Mouse (Mus musculus) C2C12 (cell line): ENCODE results near the gene Tmigd1. TPM values are rescaled to one million over a fixed set of nuclear protein-coding genes. Genes with fewer than 3 reads are reported as not detected.
A peak's percentile ranks its signal among the peaks of the same experiment; 100 is the strongest.

Experiments used
- H3K27me3 ChIP-seq: one replicate; pipeline ENCODE4 v1.6.1; 2011; ENCODE audit not compliant: control insufficient read depth, insufficient read depth, insufficient read length
- H3K36me3 ChIP-seq: one replicate; pipeline ENCODE4 v1.6.1; 2011; ENCODE audit not compliant: control insufficient read depth, insufficient read depth
- H3K4me3 ChIP-seq: one replicate; pipeline ENCODE4 v1.5.1; 2011; ENCODE audit warnings: mild to moderate bottlenecking, control low read depth; ENCODE audit not compliant: poor library complexity, insufficient read depth, severe bottlenecking
- H3K79me2 ChIP-seq: one replicate; pipeline ENCODE4 v1.6.1; 2011; ENCODE audit not compliant: control insufficient read depth, insufficient read depth
- H3K79me3 ChIP-seq: one replicate; pipeline ENCODE4 v1.6.1; 2011; ENCODE audit warnings: low read depth, control low read depth
- H3ac ChIP-seq: one replicate; pipeline ENCODE3; 2011; ENCODE audit warnings: low read depth; ENCODE audit not compliant: control insufficient read depth, insufficient read length
- CEBPB ChIP-seq: IDR thresholded peaks from one replicate; pipeline ENCODE4 v1.6.1; 2011; ENCODE audit warnings: low read depth, mild to moderate bottlenecking, control low read depth, moderate library complexity
- CTCF ChIP-seq: IDR thresholded peaks from one replicate; pipeline ENCODE4 v1.5.1; 2011; ENCODE audit not compliant: control insufficient read depth, insufficient read depth, insufficient read length
- FOSL1 ChIP-seq: IDR thresholded peaks from one replicate; pipeline ENCODE4 v1.8.0; 2011; ENCODE audit warnings: mild to moderate bottlenecking, low read length; ENCODE audit not compliant: poor library complexity, insufficient read depth, severe bottlenecking
- MAX ChIP-seq: IDR thresholded peaks from one replicate; pipeline ENCODE4 v1.6.1; 2011; ENCODE audit warnings: mild to moderate bottlenecking, control low read depth
- MYOD1 ChIP-seq: IDR thresholded peaks from one replicate; pipeline ENCODE4 v1.6.1; 2011; ENCODE audit warnings: low read depth; ENCODE audit not compliant: control insufficient read depth, insufficient read length
- MYOG ChIP-seq: IDR thresholded peaks from one replicate; pipeline ENCODE4 v1.6.1; 2011; ENCODE audit not compliant: control insufficient read depth, insufficient read length; ENCODE audit errors: extremely low read depth
- USF1 ChIP-seq: IDR thresholded peaks from one replicate; pipeline ENCODE4 v1.6.1; 2011; ENCODE audit warnings: low read depth, mild to moderate bottlenecking, control low read depth, moderate library complexity
- polyA plus RNA-seq: library from polyadenylated mRNA; unstranded; fragments of >200 nt; fragmentation: generic; extraction: Trizol; gene quantifications from one replicate; pipeline ENCODE4 v1.2.1, GENCODE M21; 2012; ENCODE audit warnings: missing spikeins

The Tmigd1 gene
- polyA plus RNA-seq, 1 experiment = not detected

DNA sequence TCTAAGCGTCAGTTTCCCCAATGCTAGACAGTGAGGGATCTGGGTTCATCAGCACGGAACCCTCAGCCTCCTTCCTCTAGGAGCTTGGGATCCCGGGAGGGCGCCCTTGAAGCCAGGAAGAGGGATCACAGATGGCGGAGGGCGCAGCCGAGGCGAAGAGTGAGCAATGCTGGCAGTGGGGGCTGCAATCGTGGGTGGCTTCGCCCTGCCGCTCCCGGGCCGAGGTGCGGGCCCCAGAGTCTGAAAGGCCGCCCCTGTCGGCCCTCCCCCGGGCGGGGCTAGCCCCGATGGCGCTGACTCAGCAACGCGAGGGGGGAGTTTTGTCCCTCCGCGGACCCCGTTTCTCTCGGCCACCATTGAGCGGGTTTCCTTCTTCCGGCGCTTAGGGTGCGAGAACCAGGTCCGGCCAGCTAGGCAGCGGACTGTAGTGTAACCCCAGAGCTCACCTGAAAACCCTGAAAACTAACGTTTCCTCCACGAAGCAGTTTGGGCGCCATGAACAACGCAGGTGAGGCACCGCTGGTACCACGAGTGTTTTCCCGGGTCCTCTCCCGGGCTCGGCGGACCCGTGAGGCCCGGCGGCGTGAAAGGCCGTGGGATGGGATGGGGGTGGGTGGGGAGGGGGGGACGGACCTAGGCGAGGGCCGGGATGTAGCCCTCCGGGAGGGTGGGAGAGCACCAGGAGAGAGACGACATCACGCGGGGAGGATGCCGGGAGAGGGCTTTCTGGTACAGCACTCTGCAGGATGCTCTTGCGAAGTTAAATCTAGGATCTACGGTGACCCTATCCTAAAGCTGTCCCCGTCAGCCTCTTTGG, 43.6 kb downstream of the Tmigd1 start:
- TF ChIP-seq CEBPB = no peak
- TF ChIP-seq MYOG = no peak
- no peak for TF ChIP-seq USF1
- peak overlapping the region; percentile 67 for H3K4me3 ChIP-seq

DNA sequence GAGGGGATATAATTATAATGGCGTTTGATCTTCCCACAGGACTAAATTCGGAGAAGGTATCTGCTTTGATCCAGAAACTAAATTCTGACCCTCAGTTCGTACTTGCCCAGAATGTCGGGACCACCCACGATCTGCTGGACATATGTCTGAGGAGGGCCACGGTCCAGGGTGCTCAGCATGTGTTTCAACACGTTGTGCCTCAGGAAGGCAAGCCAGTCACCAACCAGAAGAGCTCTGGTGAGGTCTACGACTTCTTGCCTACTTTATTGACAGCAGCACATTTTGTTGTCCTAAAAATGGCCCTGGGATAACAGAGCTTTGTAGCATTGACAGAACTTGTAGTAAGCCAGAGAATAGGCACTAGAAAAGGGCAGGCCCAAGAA, 44.2 kb downstream of the Tmigd1 start:
- Histone ChIP-seq H3K4me3 (peak overlapping the region; percentile 67), H3K79me2 (peaks cover 48% of the 10 kb centered on the region), H3ac (peak overlapping the region; percentile 88), H3K27me3 (no peaks in the 10 kb centered on the region), H3K36me3 (peaks cover 33% of the 10 kb centered on the region), H3K79me3 (peaks cover 11% of the 10 kb centered on the region)
- TF ChIP-seq FOSL1 (no peak), CTCF (no peak), MAX (no peak), CEBPB (no peak), MYOG (no peak), USF1 (no peak), MYOD1 (no peak)

More for the DNA sequence above, 43.6 kb downstream of the Tmigd1 start:
- H3K36me3 ChIP-seq = peaks cover 27% of the 10 kb centered on the region
- peaks cover 48% of the 10 kb centered on the region for H3K79me2 ChIP-seq
- peaks cover 11% of the 10 kb centered on the region for H3K79me3 ChIP-seq
- no peaks in the 10 kb centered on the region for H3K27me3 ChIP-seq
- peak overlapping the region; percentile 88 for H3ac ChIP-seq

DNA sequence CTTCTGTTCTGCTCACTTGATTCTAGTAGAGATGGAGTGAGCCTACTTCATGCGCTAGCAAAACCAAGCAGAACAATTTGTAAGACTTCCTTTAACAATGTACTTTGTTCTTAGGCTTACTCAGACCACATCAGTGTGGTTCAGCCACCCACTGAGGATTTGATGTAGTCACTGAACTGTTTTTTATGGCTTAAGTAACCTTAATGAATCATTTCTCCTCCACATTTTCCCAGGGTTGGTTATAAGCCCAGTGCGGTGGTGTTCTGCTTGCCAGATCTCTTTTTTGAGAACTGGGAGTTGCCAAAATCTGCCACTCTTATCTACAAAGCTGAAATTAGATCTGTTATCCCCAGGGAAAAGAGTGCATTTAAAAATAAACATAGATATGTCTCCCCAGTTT, 51.6 kb downstream of the Tmigd1 start:
- peaks cover 86% of the 10 kb centered on the region for H3K36me3 ChIP-seq

DNA sequence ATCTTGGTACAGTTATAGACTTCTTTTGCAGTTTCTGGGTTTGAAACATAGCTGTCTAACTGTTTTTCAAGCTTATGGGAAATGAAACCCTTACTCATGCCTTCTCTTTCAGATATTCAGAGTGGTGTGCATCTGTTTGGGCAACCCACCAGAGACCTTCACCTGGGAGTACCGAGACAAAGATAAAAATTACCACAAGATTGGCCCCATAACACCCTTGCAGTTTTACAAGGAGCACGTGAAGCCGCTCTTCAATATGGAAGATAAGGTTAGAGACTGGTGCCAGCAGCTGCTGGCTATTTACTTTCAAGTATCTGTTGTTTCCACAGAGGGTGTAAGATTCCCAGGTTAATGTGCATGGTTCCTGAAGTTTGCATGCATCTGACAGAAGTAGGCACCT, 63.7 kb downstream of the Tmigd1 start:
- Histone ChIP-seq H3K79me3 (no peaks in the 10 kb centered on the region), H3ac (no peak overlapping the region), H3K4me3 (no peak overlapping the region), H3K36me3 (peaks cover 92% of the 10 kb centered on the region), H3K27me3 (no peaks in the 10 kb centered on the region), H3K79me2 (no peaks in the 10 kb centered on the region)
- TF ChIP-seq CEBPB = no peak
- no peak for TF ChIP-seq USF1
- no peak for TF ChIP-seq FOSL1
- no peak for TF ChIP-seq MYOG
- no peak for TF ChIP-seq MYOD1
- TF ChIP-seq CTCF = no peak
- no peak for TF ChIP-seq MAX

More for the DNA sequence above, 51.6 kb downstream of the Tmigd1 start:
- Histone ChIP-seq H3K79me2 (peaks cover 14% of the 10 kb centered on the region), H3K79me3 (no peaks in the 10 kb centered on the region), H3ac (no peak overlapping the region), H3K27me3 (no peaks in the 10 kb centered on the region), H3K4me3 (no peak overlapping the region)
- no peak for TF ChIP-seq FOSL1
- TF ChIP-seq MAX = no peak
- TF ChIP-seq CEBPB = no peak
- no peak for TF ChIP-seq USF1
- no peak for TF ChIP-seq MYOG
- no peak for TF ChIP-seq MYOD1
- no peak for TF ChIP-seq CTCF

Other genes with a start within 250 kb of the Tmigd1 start
- gene Bhlha9, start 229.7 kb upstream of the Tmigd1 start, polyA plus RNA-seq = 0.05 TPM
- 0.05 TPM for gene Trarg1, start 222.4 kb upstream of the Tmigd1 start, polyA plus RNA-seq
- 11.9 TPM for gene Gosr1, start 138.6 kb upstream of the Tmigd1 start, polyA plus RNA-seq
- 11.6 TPM for gene Cpd, start 55.1 kb upstream of the Tmigd1 start, polyA plus RNA-seq
- 26.4 TPM for gene Blmh, start 22.6 kb downstream of the Tmigd1 start, polyA plus RNA-seq
- gene Slc6a4, start 96.4 kb downstream of the Tmigd1 start, polyA plus RNA-seq = 0.06 TPM
- 2.7 TPM for gene Nsrp1, start 176.3 kb downstream of the Tmigd1 start, polyA plus RNA-seq